Mouse (Mus musculus) neural tube, embryonic 11.5 days (tissue): ENCODE data around the gene Gm21974. TPM values are rescaled to one million over a fixed set of nuclear protein-coding genes. Genes with fewer than 3 reads are reported as not detected.
"Not testable (repeated sequence)": the region's sequence is repeated elsewhere in the genome, so short reads cannot be mapped to it uniquely, and the experiment has no call there.

Experiments used
- ATAC-seq: fragments of 200-750 bp; cut with Nextera tagmentation; 2 replicates; pipeline ENCODE4 v1.8.0; 2017; ENCODE audit warnings: moderate number of reproducible peaks, mild to moderate bottlenecking, moderate TSS enrichment, moderate library complexity; ENCODE audit not compliant: insufficient read depth, low FRiP score, low TSS enrichment
- DNase-seq: peaks from one replicate; pipeline ENCODE4 v3.0.0-alpha.2; 2015; ENCODE audit warnings: low spot score
- H3K27ac ChIP-seq: fragments of 300-500 bp; sonication (generic); 2 replicates; pipeline ENCODE4 v1.5.1; 2014; ENCODE audit warnings: low read depth, mild to moderate bottlenecking, low read length
- H3K27me3 ChIP-seq: fragments of 300-500 bp; sonication (generic); 2 replicates; pipeline ENCODE4 v1.6.1; 2014; ENCODE audit warnings: mild to moderate bottlenecking, low read length, mixed read lengths; ENCODE audit not compliant: control insufficient read depth, insufficient read depth
- H3K36me3 ChIP-seq: fragments of 300-500 bp; sonication (generic); 2 replicates; pipeline ENCODE4 v1.6.1; 2014; ENCODE audit warnings: mild to moderate bottlenecking, low read length, moderate library complexity, mixed read lengths; ENCODE audit not compliant: control insufficient read depth, insufficient read depth
- H3K4me1 ChIP-seq: fragments of 300-500 bp; sonication (generic); 2 replicates; pipeline ENCODE4 v1.6.1; 2014; ENCODE audit warnings: low read length, mixed read lengths; ENCODE audit not compliant: control insufficient read depth, insufficient read depth
- H3K4me2 ChIP-seq: fragments of 300-500 bp; sonication (generic); 2 replicates; pipeline ENCODE4 v1.6.1; 2014; ENCODE audit warnings: low read depth, mild to moderate bottlenecking, moderate library complexity
- H3K4me3 ChIP-seq: fragments of 300-500 bp; sonication (generic); 2 replicates; pipeline ENCODE4 v1.5.1; 2014; ENCODE audit warnings: low read depth, low read length
- H3K9ac ChIP-seq: fragments of 300-500 bp; sonication (generic); 2 replicates; pipeline ENCODE4 v1.6.1; 2014; ENCODE audit warnings: mild to moderate bottlenecking, low read length
- H3K9me3 ChIP-seq: fragments of 300-500 bp; sonication (generic); 2 replicates; pipeline ENCODE4 v1.6.1; 2016; ENCODE audit warnings: low read length; ENCODE audit not compliant: control insufficient read depth
- WGBS: fragments of 180-500 bp; shearing (Covaris S2); extraction: QIAGEN DNeasy Blood & Tissue Kit; methylation state at CpG from one replicate; pipeline ENCODE4 v1.1.7; 2014; 5-methylcytosine and 5-hydroxymethylcytosine counted together
- polyA plus RNA-seq: library from polyadenylated mRNA; unstranded; fragments of >200 nt; fragmentation: Nextera tagmentation; extraction: Ambion mirVana; gene quantifications from 2 replicates; pipeline ENCODE4 v1.2.1, GENCODE M21; 2014

Gm21974 gene
- not detected in 2 replicates for polyA plus RNA-seq

GRCm38 (mm10) chr7:127895442-127895841 is at the start of gene Gm21974, which contains the start of gene Vkorc1:
Gm21974 (minus strand) TSS chr7:127895454.
Vkorc1 (minus strand) TSS chr7:127895617.
- Histone ChIP-seq H3K9me3 (no peaks in the 10 kb centered on the region), H3K36me3 (no peaks in the 10 kb centered on the region), H3K27ac (0 out of 2 replicates have a peak within 1 kb of the TSS, but pooled peaks have one; percentile 35), H3K4me3 (peak within 1 kb of the TSS; percentile 50), H3K4me2 (peak within 1 kb of the TSS; percentile 53), H3K4me1 (no peaks in the 10 kb centered on the region), H3K27me3 (no peaks in the 10 kb centered on the region), H3K9ac (peak within 1 kb of the TSS; percentile 58)
- ATAC-seq = peak; percentile 97
- DNase-seq = peak; percentile 93
- WGBS = under 1% methylated on average over 26 of the region's 26 CpGs

- Histone ChIP-seq H3K9ac (no peak overlapping the region), H3K4me1 (no peaks in the 10 kb centered on the region), H3K4me3 (no peak overlapping the region), H3K27ac (no peak overlapping the region), H3K27me3 (peaks cover 10% of the 10 kb centered on the region), H3K36me3 (no peaks in the 10 kb centered on the region), H3K4me2 (0 out of 2 replicates have a peak overlapping the region, but pooled peaks have one; percentile 9), H3K9me3 (no peaks in the 10 kb centered on the region)
- DNase-seq (no peak), ATAC-seq (no peak)
- 13% methylated on average over 23 of the region's 23 CpGs for WGBS
Observed at GRCm38 (mm10) chr7:127944614-127945013, 49.4 kb upstream of the Gm21974 start.

- not testable (repeated sequence) for H3K27me3 ChIP-seq, ATAC-seq, H3K4me3 ChIP-seq, H3K4me1 ChIP-seq, DNase-seq, H3K27ac ChIP-seq, H3K4me2 ChIP-seq, H3K9ac ChIP-seq, H3K36me3 ChIP-seq, H3K9me3 ChIP-seq
- WGBS = 60% methylated on average over 2 of the region's 2 CpGs
Observed at GRCm38 (mm10) chr7:127942097-127942496, 46.8 kb upstream of the Gm21974 start.

- H3K27ac ChIP-seq = no peak overlapping the region
- ATAC-seq = no peak
- H3K9ac ChIP-seq = peak overlapping the region; percentile 82
- H3K36me3 ChIP-seq = no peaks in the 10 kb centered on the region
- no peaks in the 10 kb centered on the region for H3K27me3 ChIP-seq
- no peaks in the 10 kb centered on the region for H3K9me3 ChIP-seq
- WGBS = 55% methylated on average over 18 of the region's 18 CpGs
- no peaks in the 10 kb centered on the region for H3K4me1 ChIP-seq
- peak overlapping the region; percentile 99 for H3K4me2 ChIP-seq
- peak; percentile 29 for DNase-seq
- peak overlapping the region; percentile 74 for H3K4me3 ChIP-seq
Observed at GRCm38 (mm10) chr7:127936216-127936884, 41.1 kb upstream of the Gm21974 start.

- no peaks in the 10 kb centered on the region for H3K27me3 ChIP-seq
- H3K4me1 ChIP-seq = no peaks in the 10 kb centered on the region
- H3K27ac ChIP-seq = no peak overlapping the region
- peak overlapping the region; percentile 74 for H3K4me3 ChIP-seq
- H3K9me3 ChIP-seq = no peaks in the 10 kb centered on the region
- no peak for DNase-seq
- H3K9ac ChIP-seq = peak overlapping the region; percentile 82
- H3K36me3 ChIP-seq = no peaks in the 10 kb centered on the region
- under 1% methylated on average over 38 of the region's 38 CpGs for WGBS
- ATAC-seq = peak; percentile 32
- peak overlapping the region; percentile 99 for H3K4me2 ChIP-seq
Observed at GRCm38 (mm10) chr7:127935748-127936159, 40.5 kb upstream of the Gm21974 start.

GRCm38 (mm10) chr7:127935028-127935722 is 39.9 kb upstream of the Gm21974 start:
- peaks cover 3% of the 10 kb centered on the region; the same call in 1 of the 2 replicates for H3K27me3 ChIP-seq
- ATAC-seq (peak; percentile 88), DNase-seq (peak; percentile 95)
- peak overlapping the region; percentile 99 for H3K4me2 ChIP-seq
- H3K36me3 ChIP-seq = no peaks in the 10 kb centered on the region
- WGBS = 6% methylated on average over 32 of the region's 32 CpGs
- peak overlapping the region; percentile 74 for H3K4me3 ChIP-seq
- no peaks in the 10 kb centered on the region for H3K4me1 ChIP-seq
- no peak overlapping the region for H3K27ac ChIP-seq
- H3K9me3 ChIP-seq = no peaks in the 10 kb centered on the region
- peak overlapping the region; percentile 82 for H3K9ac ChIP-seq

- WGBS = 85% methylated on average over 5 of the region's 5 CpGs
Observed at GRCm38 (mm10) chr7:127934075-127934474, 38.8 kb upstream of the Gm21974 start.

GRCm38 (mm10) chr7:127932273-127933031 is 37.2 kb upstream of the Gm21974 start:
- H3K4me3 ChIP-seq = no peak overlapping the region
- no peak overlapping the region for H3K27ac ChIP-seq
- DNase-seq = peak; percentile 10
- WGBS = 16% methylated on average over 13 of the region's 13 CpGs
- peaks cover 18% of the 10 kb centered on the region for H3K27me3 ChIP-seq
- ATAC-seq = no peak
- no peaks in the 10 kb centered on the region for H3K9me3 ChIP-seq
- no peaks in the 10 kb centered on the region for H3K4me1 ChIP-seq
- no peak overlapping the region for H3K4me2 ChIP-seq
- H3K36me3 ChIP-seq = no peaks in the 10 kb centered on the region
- H3K9ac ChIP-seq = no peak overlapping the region

More at GRCm38 (mm10) chr7:127934075-127934474, 38.8 kb upstream of the Gm21974 start:
- Histone ChIP-seq H3K4me1 (no peaks in the 10 kb centered on the region), H3K27me3 (peaks cover 12% of the 10 kb centered on the region), H3K9ac (no peak overlapping the region), H3K4me2 (no peak overlapping the region), H3K4me3 (no peak overlapping the region), H3K9me3 (no peaks in the 10 kb centered on the region), H3K36me3 (no peaks in the 10 kb centered on the region), H3K27ac (no peak overlapping the region)
- peak; percentile 4 for DNase-seq
- no peak for ATAC-seq
